Mouse (Mus musculus): ENCODE results near the gene Msl2. TPM values are rescaled to one million over a fixed set of nuclear protein-coding genes. Genes with fewer than 3 reads are reported as not detected.

Msl2 gene
- polyA plus RNA-seq, 1 experiment = 46.1 TPM

GRCm38 (mm10) chr9:101113317-101113716 is 39.4 kb downstream of the Msl2 start:
- TF ChIP-seq EP300 (IDR thresholded peaks at IDR 0.05; ENCODE audit: insufficient read depth, low read depth, low read length) = no peak
- no peak for TF ChIP-seq CTCF (IDR thresholded peaks at IDR 0.05; ENCODE audit: low read depth, low read length)
- H3K36me3 ChIP-seq (ENCODE audit: control insufficient read depth, insufficient read depth, low read length, poor library complexity, severe bottlenecking) = no peaks in the 10 kb centered on the region
- H3K9ac ChIP-seq (ENCODE audit: low read depth, poor library complexity, severe bottlenecking) = no peak overlapping the region
- no peaks in the 10 kb centered on the region for H3K9me3 ChIP-seq (replicated peaks; ENCODE audit: control insufficient read depth, insufficient read depth, low read length, poor library complexity, severe bottlenecking)
- no peaks in the 10 kb centered on the region for H3K27me3 ChIP-seq (ENCODE audit: control insufficient read depth, insufficient read depth, low read length, poor library complexity, severe bottlenecking)
- no peaks in the 10 kb centered on the region for H3K4me1 ChIP-seq (ENCODE audit: control insufficient read depth, insufficient read depth, low read length)
- H3K4me3 ChIP-seq (ENCODE audit: low read depth, low read length) = no peak overlapping the region
- no peak overlapping the region for H3K27ac ChIP-seq (ENCODE audit: insufficient read depth, low read length)

GRCm38 (mm10) chr9:101114182-101114884 is 40.4 kb downstream of the Msl2 start:
- Histone ChIP-seq H3K36me3 (ENCODE audit: control insufficient read depth, insufficient read depth, low read length, poor library complexity, severe bottlenecking) (no peaks in the 10 kb centered on the region), H3K9ac (ENCODE audit: low read depth, poor library complexity, severe bottlenecking) (no peak overlapping the region), H3K9me3 (replicated peaks; ENCODE audit: control insufficient read depth, insufficient read depth, low read length, poor library complexity, severe bottlenecking) (no peaks in the 10 kb centered on the region), H3K4me1 (ENCODE audit: control insufficient read depth, insufficient read depth, low read length) (no peaks in the 10 kb centered on the region), H3K4me3 (ENCODE audit: low read depth, low read length) (no peak overlapping the region), H3K27ac (ENCODE audit: insufficient read depth, low read length) (no peak overlapping the region), H3K27me3 (ENCODE audit: control insufficient read depth, insufficient read depth, low read length, poor library complexity, severe bottlenecking) (no peaks in the 10 kb centered on the region)
- TF ChIP-seq POLR2A (IDR thresholded peaks at IDR 0.05; ENCODE audit: insufficient read depth, low read length) (no peak), EP300 (IDR thresholded peaks at IDR 0.05; ENCODE audit: insufficient read depth, low read depth, low read length) (no peak), CTCF (IDR thresholded peaks at IDR 0.05; ENCODE audit: low read depth, low read length) (no peak)

GRCm38 (mm10) chr9:101143635-101144034 is 69.7 kb downstream of the Msl2 start:
- no peaks in the 10 kb centered on the region for H3K36me3 ChIP-seq (ENCODE audit: control insufficient read depth, insufficient read depth, low read length, poor library complexity, severe bottlenecking)
- no peaks in the 10 kb centered on the region for H3K27me3 ChIP-seq (ENCODE audit: control insufficient read depth, insufficient read depth, low read length, poor library complexity, severe bottlenecking)
- no peak for TF ChIP-seq POLR2A (IDR thresholded peaks at IDR 0.05; ENCODE audit: insufficient read depth, low read length)
- no peak for TF ChIP-seq CTCF (IDR thresholded peaks at IDR 0.05; ENCODE audit: low read depth, low read length)
- no peak overlapping the region for H3K27ac ChIP-seq (ENCODE audit: insufficient read depth, low read length)
- H3K9me3 ChIP-seq (replicated peaks; ENCODE audit: control insufficient read depth, insufficient read depth, low read length, poor library complexity, severe bottlenecking) = no peaks in the 10 kb centered on the region
- H3K4me3 ChIP-seq (ENCODE audit: low read depth, low read length) = no peak overlapping the region
- no peak overlapping the region for H3K9ac ChIP-seq (ENCODE audit: low read depth, poor library complexity, severe bottlenecking)
- no peaks in the 10 kb centered on the region for H3K4me1 ChIP-seq (ENCODE audit: control insufficient read depth, insufficient read depth, low read length)

GRCm38 (mm10) chr9:101152872-101153271 is 79.0 kb downstream of the Msl2 start:
- Histone ChIP-seq H3K4me1 (ENCODE audit: control insufficient read depth, insufficient read depth, low read length) (no peaks in the 10 kb centered on the region), H3K9ac (ENCODE audit: low read depth, poor library complexity, severe bottlenecking) (no peak overlapping the region)
- TF ChIP-seq POLR2A (IDR thresholded peaks at IDR 0.05; ENCODE audit: insufficient read depth, low read length) = no peak
- no peak for TF ChIP-seq EP300 (IDR thresholded peaks at IDR 0.05; ENCODE audit: insufficient read depth, low read depth, low read length)
- TF ChIP-seq CTCF (IDR thresholded peaks at IDR 0.05; ENCODE audit: low read depth, low read length) = no peak

More at GRCm38 (mm10) chr9:101152872-101153271, 79.0 kb downstream of the Msl2 start:
- no peak overlapping the region for H3K4me3 ChIP-seq (ENCODE audit: low read depth, low read length)
- no peaks in the 10 kb centered on the region for H3K36me3 ChIP-seq (ENCODE audit: control insufficient read depth, insufficient read depth, low read length, poor library complexity, severe bottlenecking)
- no peaks in the 10 kb centered on the region for H3K9me3 ChIP-seq (replicated peaks; ENCODE audit: control insufficient read depth, insufficient read depth, low read length, poor library complexity, severe bottlenecking)
- no peaks in the 10 kb centered on the region for H3K27me3 ChIP-seq (ENCODE audit: control insufficient read depth, insufficient read depth, low read length, poor library complexity, severe bottlenecking)
- H3K27ac ChIP-seq (ENCODE audit: insufficient read depth, low read length) = no peak overlapping the region

Other genes with a start within 250 kb of the Msl2 start
- gene Pccb, start 39.2 kb upstream of the Msl2 start, polyA plus RNA-seq (2011; ENCODE audit: insufficient read depth, insufficient read length, low read depth, missing spikeins) = 16.1 and 17.8 TPM in 2 replicates
- 7.9 and 14.3 TPM in 2 replicates for gene Ppp2r3a, start 177.7 kb downstream of the Msl2 start, polyA plus RNA-seq (2011; ENCODE audit: insufficient read depth, insufficient read length, low read depth, missing spikeins)